Mouse (Mus musculus) myocyte (in vitro differentiated cells): Measurements from ENCODE around the gene Dgcr6. TPM values are rescaled to one million over a fixed set of nuclear protein-coding genes. Genes with fewer than 3 reads are reported as not detected.

Experiments used
- H3K27me3 ChIP-seq: one replicate; pipeline ENCODE4 v1.6.1; 2011; ENCODE audit not compliant: control insufficient read depth, insufficient read depth, insufficient read length
- H3K36me3 ChIP-seq: one replicate; pipeline ENCODE4 v1.6.1; 2011; ENCODE audit not compliant: control insufficient read depth, insufficient read depth
- H3K4me2 ChIP-seq: one replicate; pipeline ENCODE4 v1.6.1; 2011; ENCODE audit warnings: low read depth, control low read depth
- H3K4me3 ChIP-seq: one replicate; pipeline ENCODE4 v1.5.1; 2011; ENCODE audit warnings: mild to moderate bottlenecking, control low read depth, moderate library complexity
- H3K79me2 ChIP-seq: one replicate; pipeline ENCODE4 v1.6.1; 2011; ENCODE audit not compliant: control insufficient read depth, insufficient read depth
- H3ac ChIP-seq: one replicate; pipeline ENCODE4 v1.6.1; 2011; ENCODE audit not compliant: control insufficient read depth, insufficient read length
- CEBPB ChIP-seq: IDR thresholded peaks from 2 replicates; pipeline ENCODE4 v1.6.1; 2011; ENCODE audit warnings: mild to moderate bottlenecking, moderate library complexity; ENCODE audit not compliant: poor library complexity, insufficient read depth, severe bottlenecking
- E2F4 ChIP-seq: IDR thresholded peaks from one replicate; pipeline ENCODE4 v1.6.1; 2011; ENCODE audit warnings: mild to moderate bottlenecking, control low read depth, moderate library complexity; ENCODE audit not compliant: insufficient read depth
- MAX ChIP-seq: IDR thresholded peaks from one replicate; pipeline ENCODE4 v1.6.1; 2011; ENCODE audit warnings: low read depth, mild to moderate bottlenecking, control low read depth
- MYOD1 ChIP-seq, 3 experiments: IDR thresholded peaks; one replicate each; pipeline ENCODE4 v1.6.1; 2011; ENCODE audit warnings: control low read depth in 2 of 3, low read depth in 2 of 3, mild to moderate bottlenecking in 2 of 3, moderate library complexity in 1 of 3; ENCODE audit not compliant: insufficient read length in 2 of 3, control insufficient read depth in 1 of 3
- MYOG ChIP-seq, 3 experiments: IDR thresholded peaks; one replicate each; pipeline ENCODE4 v1.6.1; 2011; ENCODE audit warnings: control low read depth in 2 of 3, low read depth in 2 of 3, mild to moderate bottlenecking in 2 of 3; ENCODE audit not compliant: insufficient read length in 2 of 3, control insufficient read depth in 1 of 3, insufficient read depth in 1 of 3
- POLR2A ChIP-seq: IDR thresholded peaks from one replicate; pipeline ENCODE4 v1.6.1; 2011; ENCODE audit warnings: low read depth, mild to moderate bottlenecking, control low read depth, moderate library complexity; ENCODE audit not compliant: insufficient read length
- POLR2AphosphoS2 ChIP-seq: IDR thresholded peaks from one replicate; pipeline ENCODE4 v1.6.1; 2011; ENCODE audit warnings: low read depth, control low read depth; ENCODE audit not compliant: insufficient read length
- REST ChIP-seq: IDR thresholded peaks from one replicate; pipeline ENCODE4 v1.6.1; 2011; ENCODE audit warnings: mild to moderate bottlenecking, control low read depth, moderate library complexity; ENCODE audit not compliant: insufficient read depth, insufficient read length
- SRF ChIP-seq: IDR thresholded peaks from one replicate; pipeline ENCODE4 v1.6.1; 2011; ENCODE audit warnings: low read depth; ENCODE audit not compliant: control insufficient read depth, insufficient read length
- TCF12 ChIP-seq: IDR thresholded peaks from one replicate; pipeline ENCODE4 v1.6.1; 2011; ENCODE audit warnings: mild to moderate bottlenecking, control low read depth; ENCODE audit not compliant: poor library complexity, insufficient read depth, severe bottlenecking
- TCF3 ChIP-seq: IDR thresholded peaks from one replicate; pipeline ENCODE4 v1.6.1; 2011; ENCODE audit warnings: low read depth, control low read depth; ENCODE audit not compliant: insufficient read length
- USF1 ChIP-seq: IDR thresholded peaks from one replicate; pipeline ENCODE4 v1.6.1; 2011; ENCODE audit warnings: low read depth, mild to moderate bottlenecking, control low read depth, moderate library complexity
- polyA plus RNA-seq: library from polyadenylated mRNA; unstranded; fragments of >200 nt; fragmentation: generic; extraction: Trizol; gene quantifications from one replicate; pipeline ENCODE4 v1.2.1, GENCODE M21; 2012; ENCODE audit warnings: missing spikeins

Dgcr6 gene
- polyA plus RNA-seq, 1 experiment: 67.2 TPM

- H3K79me2 ChIP-seq: no peaks in the 10 kb centered on the region
- H3ac ChIP-seq: no peak overlapping the region
- TF ChIP-seq TCF12 (no peak), SRF (no peak), MAX (no peak), POLR2A (no peak), POLR2AphosphoS2 (no peak), REST (no peak), USF1 (no peak), TCF3 (no peak), CEBPB (no peak), MYOD1 (IDR thresholded peaks at IDR 0.05; ENCODE audit: control insufficient read depth in 1 of 3, insufficient read length in 2 of 3, low read depth in 2 of 3) (no peak), E2F4 (no peak), MYOG (IDR thresholded peaks at IDR 0.05; ENCODE audit: control insufficient read depth in 1 of 3, insufficient read depth in 1 of 3, insufficient read length in 2 of 3, low read depth in 2 of 3) (no peak)
- H3K4me2 ChIP-seq: no peak overlapping the region
- no peaks in the 10 kb centered on the region for H3K36me3 ChIP-seq
- H3K27me3 ChIP-seq: peaks cover 54% of the 10 kb centered on the region
- no peak overlapping the region for H3K4me3 ChIP-seq
Measured at GRCm38 (mm10) chr16:18037025-18037424, 15.6 kb upstream of the Dgcr6 start.

GRCm38 (mm10) chr16:18044991-18045390 lies 7.7 kb upstream of the Dgcr6 start:
- Histone ChIP-seq H3K4me2 (no peak overlapping the region), H3ac (no peak overlapping the region), H3K27me3 (peaks cover 52% of the 10 kb centered on the region), H3K79me2 (no peaks in the 10 kb centered on the region), H3K4me3 (no peak overlapping the region), H3K36me3 (no peaks in the 10 kb centered on the region)
- no peak for TF ChIP-seq SRF
- TF ChIP-seq USF1: no peak
- TF ChIP-seq POLR2AphosphoS2: no peak
- TF ChIP-seq POLR2A: no peak
- no peak for TF ChIP-seq MYOG (IDR thresholded peaks at IDR 0.05; ENCODE audit: control insufficient read depth in 1 of 3, insufficient read depth in 1 of 3, insufficient read length in 2 of 3, low read depth in 2 of 3)
- TF ChIP-seq TCF12: no peak
- TF ChIP-seq REST: no peak
- TF ChIP-seq TCF3: no peak
- no peak for TF ChIP-seq MYOD1 (IDR thresholded peaks at IDR 0.05; ENCODE audit: control insufficient read depth in 1 of 3, insufficient read length in 2 of 3, low read depth in 2 of 3)

GRCm38 (mm10) chr16:18047660-18048059 lies 5.0 kb upstream of the Dgcr6 start:
- Histone ChIP-seq H3K4me3 (no peak overlapping the region), H3K79me2 (no peaks in the 10 kb centered on the region), H3K4me2 (no peak overlapping the region), H3ac (no peak overlapping the region), H3K27me3 (peaks cover 47% of the 10 kb centered on the region), H3K36me3 (no peaks in the 10 kb centered on the region)
- no peak for TF ChIP-seq SRF
- no peak for TF ChIP-seq MAX
- no peak for TF ChIP-seq E2F4
- no peak for TF ChIP-seq MYOD1 (IDR thresholded peaks at IDR 0.05; ENCODE audit: control insufficient read depth in 1 of 3, insufficient read length in 2 of 3, low read depth in 2 of 3)
- no peak for TF ChIP-seq CEBPB

- TF ChIP-seq SRF: no peak
- H3K27me3 ChIP-seq: peaks cover 47% of the 10 kb centered on the region
Measured at GRCm38 (mm10) chr16:18048071-18048470, 4.6 kb upstream of the Dgcr6 start.

GRCm38 (mm10) chr16:18052322-18052721 lies 338 bp upstream of the Dgcr6 start:
- H3K4me2 ChIP-seq: no peak overlapping the region
- TF ChIP-seq CEBPB (no peak), USF1 (no peak), E2F4 (no peak), SRF (no peak), TCF12 (no peak), POLR2A (no peak), MYOG (IDR thresholded peaks at IDR 0.05; ENCODE audit: control insufficient read depth in 1 of 3, insufficient read depth in 1 of 3, insufficient read length in 2 of 3, low read depth in 2 of 3) (no peak), MAX (no peak), TCF3 (no peak), MYOD1 (IDR thresholded peaks at IDR 0.05; ENCODE audit: control insufficient read depth in 1 of 3, insufficient read length in 2 of 3, low read depth in 2 of 3) (no peak)
- H3ac ChIP-seq: no peak overlapping the region
- H3K4me3 ChIP-seq: no peak overlapping the region
- H3K79me2 ChIP-seq: no peaks in the 10 kb centered on the region
- no peaks in the 10 kb centered on the region for H3K36me3 ChIP-seq
- peaks cover 26% of the 10 kb centered on the region for H3K27me3 ChIP-seq

More at GRCm38 (mm10) chr16:18048071-18048470, 4.6 kb upstream of the Dgcr6 start:
- Histone ChIP-seq H3K79me2 (no peaks in the 10 kb centered on the region), H3ac (no peak overlapping the region), H3K4me3 (no peak overlapping the region), H3K4me2 (no peak overlapping the region), H3K36me3 (no peaks in the 10 kb centered on the region)

GRCm38 (mm10) chr16:18056215-18056614 lies 3.6 kb downstream of the Dgcr6 start:
- TF ChIP-seq CEBPB: no peak
- no peak for TF ChIP-seq MYOG (IDR thresholded peaks at IDR 0.05; ENCODE audit: control insufficient read depth in 1 of 3, insufficient read depth in 1 of 3, insufficient read length in 2 of 3, low read depth in 2 of 3)
- TF ChIP-seq POLR2AphosphoS2: no peak
- TF ChIP-seq SRF: no peak
- TF ChIP-seq POLR2A: no peak
- no peak for TF ChIP-seq E2F4
- TF ChIP-seq REST: no peak
- no peak for TF ChIP-seq MYOD1 (IDR thresholded peaks at IDR 0.05; ENCODE audit: control insufficient read depth in 1 of 3, insufficient read length in 2 of 3, low read depth in 2 of 3)
- no peak for TF ChIP-seq TCF12
- no peak for TF ChIP-seq MAX
- no peak for TF ChIP-seq USF1
- no peak for TF ChIP-seq TCF3
- Histone ChIP-seq H3ac (no peak overlapping the region), H3K4me2 (no peak overlapping the region), H3K36me3 (no peaks in the 10 kb centered on the region), H3K4me3 (no peak overlapping the region), H3K27me3 (peaks cover 2% of the 10 kb centered on the region), H3K79me2 (no peaks in the 10 kb centered on the region)
